Mouse (Mus musculus): ENCODE measurements around the gene Psmd7.

DNA sequence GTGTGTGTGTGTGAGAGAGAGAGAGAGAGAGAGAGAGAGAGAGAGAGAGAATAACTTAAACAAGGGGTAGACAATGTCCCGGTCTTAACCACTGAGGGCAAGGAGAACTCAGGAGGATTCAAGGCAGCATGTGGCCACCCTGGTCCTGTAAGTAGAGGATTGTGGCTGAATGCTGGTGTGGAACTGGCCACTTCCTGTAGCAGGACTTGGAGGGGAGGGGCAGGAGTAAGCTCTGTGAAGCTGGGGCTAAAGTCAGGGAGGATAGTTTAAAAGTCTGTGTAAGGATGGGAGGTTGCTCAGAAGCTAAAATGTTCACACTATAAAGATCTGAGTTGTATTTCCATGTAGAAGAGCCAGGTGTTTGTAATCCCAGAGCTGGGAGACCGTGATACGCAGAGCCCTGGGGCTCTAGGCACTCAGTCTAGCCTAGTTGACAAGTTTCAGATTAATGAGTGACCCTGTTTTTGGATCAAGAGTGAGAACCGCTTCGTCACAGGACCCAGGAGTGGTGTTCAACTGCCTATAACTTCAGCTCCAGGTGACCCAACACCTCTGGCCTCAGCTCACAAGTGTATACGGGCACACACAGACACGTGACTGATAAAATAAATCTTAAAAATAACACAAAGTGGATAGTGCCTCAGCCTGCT is 16.7 kb downstream of the Psmd7 start:
- TF ChIP-seq CTCF (IDR thresholded peaks at IDR 0.05) (no peak), EP300 (IDR thresholded peaks at IDR 0.05) (no peak)
